Mouse (Mus musculus): ENCODE results near the gene Capza2.

DNA sequence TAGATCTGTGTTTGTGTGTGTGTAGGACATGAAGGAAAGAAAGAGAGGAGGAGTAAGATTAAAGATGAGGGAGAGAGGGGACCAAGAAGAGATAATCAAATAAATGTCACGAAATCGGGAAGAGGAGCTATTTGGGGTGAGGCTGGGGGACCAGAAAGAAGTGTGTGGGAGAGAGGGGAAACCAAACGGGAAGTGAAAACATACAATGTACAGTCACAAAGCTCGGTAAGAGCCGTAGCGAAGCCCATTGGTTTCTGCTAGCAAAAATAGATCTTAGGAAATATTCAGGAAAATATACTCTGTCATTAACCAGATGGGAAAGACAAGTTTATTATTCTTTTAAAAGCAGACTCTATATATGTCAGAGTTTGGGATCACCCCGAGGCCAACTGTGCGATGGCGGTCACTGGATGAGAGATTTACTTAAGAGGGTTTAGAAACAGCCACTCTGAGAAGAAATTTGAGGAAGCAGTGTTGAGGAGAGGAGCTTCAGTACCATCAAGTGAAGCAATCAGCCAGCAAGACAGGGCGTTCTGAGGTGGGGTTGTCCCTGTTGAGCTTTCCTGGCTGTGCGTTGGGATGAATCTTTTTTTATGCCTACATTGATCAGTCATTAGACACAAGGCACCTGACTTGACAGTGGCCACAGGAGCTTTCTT is 24.6 kb upstream of the Capza2 start:
- no peak for TF ChIP-seq MAX (IDR thresholded peaks at IDR 0.05; ENCODE audit: low read depth)
- no peak for TF ChIP-seq MYOG (IDR thresholded peaks at IDR 0.05; ENCODE audit: control insufficient read depth in 1 of 3, insufficient read depth in 1 of 3, insufficient read length in 2 of 3, low read depth in 2 of 3)
- no peak for TF ChIP-seq POLR2A (IDR thresholded peaks at IDR 0.05; ENCODE audit: insufficient read length, low read depth)
- no peak for TF ChIP-seq POLR2AphosphoS2 (IDR thresholded peaks at IDR 0.05; ENCODE audit: insufficient read length, low read depth)
